Mouse (Mus musculus) stomach, embryonic 16.5 days (tissue): ENCODE data around the gene Daxx. TPM values are rescaled to one million over a fixed set of nuclear protein-coding genes. Genes with fewer than 3 reads are reported as not detected.
A peak's percentile ranks its signal among the peaks of the same experiment; 100 is the strongest.
"Not testable (repeated sequence)": the region's sequence is repeated elsewhere in the genome, so short reads cannot be mapped to it uniquely, and the experiment has no call there.

Experiments used
- ATAC-seq: fragments of 200-750 bp; cut with Nextera tagmentation; 2 replicates; pipeline ENCODE4 v1.8.0; 2017; ENCODE audit warnings: moderate number of reproducible peaks, moderate TSS enrichment; ENCODE audit not compliant: insufficient read depth, low FRiP score
- H3K27ac ChIP-seq: fragments of 300-500 bp; sonication (generic); 2 replicates; pipeline ENCODE4 v1.5.1; 2014; ENCODE audit warnings: low read length
- H3K27me3 ChIP-seq: fragments of 300-500 bp; sonication (generic); 2 replicates; pipeline ENCODE4 v1.6.1; 2014; ENCODE audit warnings: low read length, control low read depth, mixed read lengths; ENCODE audit not compliant: control insufficient read depth, insufficient read depth
- H3K36me3 ChIP-seq: fragments of 300-500 bp; sonication (generic); 2 replicates; pipeline ENCODE4 v1.6.1; 2014; ENCODE audit warnings: low read length; ENCODE audit not compliant: control insufficient read depth, insufficient read depth
- H3K4me1 ChIP-seq: fragments of 300-500 bp; sonication (generic); 2 replicates; pipeline ENCODE4 v1.6.1; 2014; ENCODE audit warnings: low read length, control low read depth, mixed read lengths; ENCODE audit not compliant: control insufficient read depth, insufficient read depth
- H3K4me2 ChIP-seq: fragments of 300-500 bp; sonication (generic); 2 replicates; pipeline ENCODE4 v1.6.1; 2014; ENCODE audit warnings: low read depth, low read length, mixed read lengths
- H3K4me3 ChIP-seq: fragments of 300-500 bp; sonication (generic); replicated peaks from 2 replicates; pipeline ENCODE4 v1.5.1; 2014; ENCODE audit warnings: mild to moderate bottlenecking, low read length
- H3K9ac ChIP-seq: fragments of 300-500 bp; sonication (generic); 2 replicates; pipeline ENCODE4 v1.6.1; 2014; ENCODE audit warnings: low read length
- H3K9me3 ChIP-seq: fragments of 300-500 bp; sonication (generic); replicated peaks from 2 replicates; pipeline ENCODE4 v1.6.1; 2016; ENCODE audit warnings: low read length, control low read depth; ENCODE audit not compliant: control insufficient read depth
- WGBS: fragments of 180-500 bp; shearing (Covaris S2); extraction: QIAGEN DNeasy Blood & Tissue Kit; methylation state at CpG from one replicate; pipeline ENCODE4 v1.1.7; 2014; 5-methylcytosine and 5-hydroxymethylcytosine counted together
- polyA plus RNA-seq: library from polyadenylated mRNA; unstranded; fragments of >200 nt; fragmentation: Nextera tagmentation; extraction: Ambion mirVana; gene quantifications from 2 replicates; pipeline ENCODE4 v1.2.1, GENCODE M21; 2015

Gene Daxx
- polyA plus RNA-seq, 1 experiment from 2014 or later, result 44.4 TPM

GRCm38 (mm10) chr17:33900989-33901314 lies 8.3 kb upstream of the Daxx start:
- no peaks in the 10 kb centered on the region for H3K27me3 ChIP-seq
- no peak for ATAC-seq

GRCm38 (mm10) chr17:33901653-33902052 lies 7.6 kb upstream of the Daxx start:
- no peak overlapping the region for H3K9ac ChIP-seq
- ATAC-seq, result no peak
- no peak overlapping the region for H3K4me2 ChIP-seq
- H3K27ac ChIP-seq, result no peak overlapping the region
- H3K4me3 ChIP-seq, result no peak overlapping the region
- 61% methylated on average over 4 of the region's 4 CpGs for WGBS
- no peaks in the 10 kb centered on the region for H3K27me3 ChIP-seq
- H3K36me3 ChIP-seq, result no peaks in the 10 kb centered on the region
- H3K4me1 ChIP-seq, result 0 out of 2 replicates have a peak, but pooled peaks cover 6% of the 10 kb centered on the region
- no peaks in the 10 kb centered on the region for H3K9me3 ChIP-seq

More at GRCm38 (mm10) chr17:33900989-33901314, 8.3 kb upstream of the Daxx start:
- H3K36me3 ChIP-seq, result no peaks in the 10 kb centered on the region
- no peak overlapping the region for H3K4me2 ChIP-seq
- H3K4me1 ChIP-seq, result 0 out of 2 replicates have a peak, but pooled peaks cover 6% of the 10 kb centered on the region
- H3K9ac ChIP-seq, result no peak overlapping the region
- WGBS, result 78% methylated on average over 4 of the region's 4 CpGs
- no peak overlapping the region for H3K4me3 ChIP-seq
- H3K27ac ChIP-seq, result no peak overlapping the region
- H3K9me3 ChIP-seq, result no peaks in the 10 kb centered on the region

- Histone ChIP-seq H3K27me3 (no peaks in the 10 kb centered on the region), H3K27ac (no peak overlapping the region), H3K4me3 (no peak overlapping the region), H3K4me2 (no peak overlapping the region), H3K9ac (no peak overlapping the region), H3K9me3 (no peaks in the 10 kb centered on the region), H3K4me1 (0 out of 2 replicates have a peak, but pooled peaks cover 6% of the 10 kb centered on the region), H3K36me3 (no peaks in the 10 kb centered on the region)
- WGBS, result 38% methylated on average over 4 of the region's 4 CpGs
- no peak for ATAC-seq
These were observed 7.1 kb upstream of the Daxx start for GRCm38 (mm10) chr17:33902079-33902478.

- no peak overlapping the region for H3K4me3 ChIP-seq
- H3K9me3 ChIP-seq, result no peaks in the 10 kb centered on the region
- ATAC-seq, result no peak
- no peaks in the 10 kb centered on the region for H3K36me3 ChIP-seq
- 0 out of 2 replicates have a peak, but pooled peaks cover 6% of the 10 kb centered on the region for H3K4me1 ChIP-seq
- no peak overlapping the region for H3K9ac ChIP-seq
- H3K27me3 ChIP-seq, result no peaks in the 10 kb centered on the region
- no peak overlapping the region for H3K4me2 ChIP-seq
- H3K27ac ChIP-seq, result no peak overlapping the region
- WGBS, result 76% methylated on average over 7 of the region's 7 CpGs
These were observed 6.7 kb upstream of the Daxx start for GRCm38 (mm10) chr17:33902491-33902890.

GRCm38 (mm10) chr17:33903911-33904651 lies 5.1 kb upstream of the Daxx start:
- H3K4me3 ChIP-seq, ATAC-seq, H3K27ac ChIP-seq, H3K9me3 ChIP-seq, H3K27me3 ChIP-seq, H3K36me3 ChIP-seq, H3K4me2 ChIP-seq, H3K9ac ChIP-seq: not testable (repeated sequence)
- peaks cover 14% of the 10 kb centered on the region; the same call in 1 of the 2 replicates for H3K4me1 ChIP-seq
- 69% methylated on average over 6 of the region's 6 CpGs for WGBS

GRCm38 (mm10) chr17:33904835-33905234 lies 4.4 kb upstream of the Daxx start, which contains the start of gene Platr17:
Gene Platr17 (plus strand): TSS chr17:33905135.
- not testable (repeated sequence) for H3K4me2 ChIP-seq, H3K27me3 ChIP-seq, H3K9ac ChIP-seq, ATAC-seq, H3K36me3 ChIP-seq, H3K9me3 ChIP-seq, H3K27ac ChIP-seq, H3K4me3 ChIP-seq
- peaks cover 14% of the 10 kb centered on the region; the same call in 1 of the 2 replicates for H3K4me1 ChIP-seq
- WGBS, result 36% methylated on average over 3 of the region's 4 CpGs

- Histone ChIP-seq H3K36me3 (peaks cover 16% of the 10 kb centered on the region), H3K27ac (peak overlapping the region; percentile 95), H3K27me3 (no peaks in the 10 kb centered on the region), H3K9ac (peak overlapping the region; percentile 82), H3K4me2 (peak overlapping the region; percentile 98), H3K9me3 (no peaks in the 10 kb centered on the region), H3K4me1 (peaks cover 15% of the 10 kb centered on the region), H3K4me3 (peak overlapping the region; percentile 92)
- ATAC-seq, result peak; percentile 53
- under 1% methylated on average over 43 of the region's 44 CpGs for WGBS
These were observed 710 bp upstream of the Daxx start for GRCm38 (mm10) chr17:33908331-33909076.

GRCm38 (mm10) chr17:33909869-33910250 lies 646 bp downstream of the Daxx start:
- Histone ChIP-seq H3K36me3 (peaks cover 24% of the 10 kb centered on the region), H3K27ac (peak overlapping the region; percentile 97), H3K27me3 (no peaks in the 10 kb centered on the region), H3K4me1 (peaks cover 15% of the 10 kb centered on the region), H3K4me3 (peak overlapping the region; percentile 92), H3K4me2 (peak overlapping the region; percentile 76), H3K9me3 (no peaks in the 10 kb centered on the region), H3K9ac (peak overlapping the region; percentile 94)
- no peak for ATAC-seq
- 0% methylated on average over 14 of the region's 14 CpGs for WGBS
